Mouse (Mus musculus) erythroblast, adult 5-6 weeks (primary cell): Measurements from ENCODE around the gene Olfr1378. TPM values are rescaled to one million over a fixed set of nuclear protein-coding genes. Genes with fewer than 3 reads are reported as not detected.

Source experiments
- ATAC-seq: replicated peaks from 2 replicates; pipeline ENCODE4 v1.8.0; 2016; ENCODE audit warnings: moderate number of reproducible peaks, mild to moderate bottlenecking, moderate TSS enrichment, inconsistent platforms; ENCODE audit not compliant: poor library complexity, low FRiP score, severe bottlenecking
- total RNA-seq, 2 experiments: library from RNA; stranded (forward) in 1 of 2; stranded (reverse) in 1 of 2; fragments of 150-400 nt in 1 of 2; fragments of 200-764, 138-1000 nt in 1 of 2; gene quantifications; 2 replicates each; pipeline versions ENCODE4 v1.2.3 to v1.2.4; 2015 to 2017; ENCODE audit warnings: low replicate concordance in 2 of 2

The Olfr1378 gene
- total RNA-seq (2015; ENCODE audit: low replicate concordance) (not detected in 2 replicates), total RNA-seq (2017; ENCODE audit: low replicate concordance) (not detected in 2 replicates)

DNA sequence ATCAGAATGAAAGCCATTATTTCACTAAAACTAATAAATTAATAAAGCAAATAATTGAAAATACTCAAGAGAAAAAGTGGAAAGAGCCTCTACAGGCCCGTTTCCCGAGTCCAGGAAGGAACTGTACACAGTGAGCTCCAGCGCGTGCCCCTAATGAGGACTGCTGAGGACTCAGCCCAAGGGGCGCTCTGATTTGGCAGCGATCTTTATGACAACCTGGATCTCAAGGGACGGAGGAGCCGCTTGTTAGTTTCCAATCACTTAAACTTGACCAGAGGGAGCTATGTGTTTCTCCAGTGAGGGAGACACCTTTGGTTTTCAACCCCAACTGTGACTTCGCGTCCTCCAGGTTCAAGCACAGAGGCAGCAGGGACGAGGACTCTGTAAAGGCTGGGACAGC, at the start of gene Olfr1378:
Gene Olfr1378 (plus strand): TSS at position 301 of the 400 bp plus-strand sequence.
- no peak for ATAC-seq

DNA sequence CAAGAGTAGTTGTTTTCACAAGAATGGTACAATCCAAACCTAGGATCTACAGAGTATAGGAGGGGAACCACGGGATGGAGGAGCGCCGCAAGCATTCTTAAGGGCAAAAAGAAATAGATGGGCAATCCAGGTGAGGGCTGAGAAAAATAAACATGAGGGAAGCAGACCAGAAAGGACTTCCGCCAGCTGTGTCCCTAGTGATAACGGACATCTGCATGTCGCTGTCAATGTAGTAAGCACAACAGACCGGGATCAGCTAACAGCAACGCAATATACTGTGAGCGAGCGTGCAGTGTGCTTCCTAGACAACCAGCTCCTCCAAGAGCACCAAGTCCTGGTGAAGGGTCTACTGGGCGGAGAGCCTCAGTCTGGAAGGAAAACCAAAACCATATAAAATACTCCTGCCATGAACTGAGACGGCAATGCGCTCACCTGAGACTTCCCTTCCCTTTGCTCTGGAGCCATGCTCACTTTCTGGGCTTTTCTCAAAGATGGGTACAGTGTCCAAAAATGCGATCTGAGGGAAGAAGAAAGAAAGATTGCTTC, 35.8 kb upstream of the Olfr1378 start:
- ATAC-seq = no peak

GRCm38 (mm10) chr11:50931021-50931420, 35.3 kb upstream of the Olfr1378 start:
- no peak for ATAC-seq

GRCm38 (mm10) chr11:50931451-50931866, 34.9 kb upstream of the Olfr1378 start, which contains the start of gene Zfp354b:
TSS of gene Zfp354b (minus strand) at chr11:50931633.
- no peak for ATAC-seq

GRCm38 (mm10) chr11:50932040-50932439, 34.3 kb upstream of the Olfr1378 start:
- no peak for ATAC-seq

DNA sequence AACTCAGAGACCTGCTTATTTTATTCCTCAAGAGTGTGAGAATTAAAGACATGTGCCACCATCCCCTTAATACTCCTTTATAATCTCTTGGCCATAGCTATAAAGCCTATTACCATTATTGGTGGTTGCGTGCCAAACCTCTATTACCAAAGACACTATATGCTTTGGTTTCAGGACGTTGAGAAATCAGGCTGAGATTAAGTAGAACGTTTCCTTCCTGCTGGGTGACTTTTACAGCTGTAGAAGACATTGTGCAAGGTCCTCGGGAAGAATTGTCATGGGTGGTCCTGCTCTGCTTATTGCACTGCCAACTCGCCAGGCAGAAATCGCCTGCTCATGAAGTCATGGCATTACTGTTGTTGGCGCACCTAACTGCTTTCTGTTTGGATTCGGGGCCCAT, 27.9 kb upstream of the Olfr1378 start:
- ATAC-seq = no peak

- ATAC-seq = no peak
Measured at GRCm38 (mm10) chr11:50939621-50940366, 26.5 kb upstream of the Olfr1378 start.

DNA sequence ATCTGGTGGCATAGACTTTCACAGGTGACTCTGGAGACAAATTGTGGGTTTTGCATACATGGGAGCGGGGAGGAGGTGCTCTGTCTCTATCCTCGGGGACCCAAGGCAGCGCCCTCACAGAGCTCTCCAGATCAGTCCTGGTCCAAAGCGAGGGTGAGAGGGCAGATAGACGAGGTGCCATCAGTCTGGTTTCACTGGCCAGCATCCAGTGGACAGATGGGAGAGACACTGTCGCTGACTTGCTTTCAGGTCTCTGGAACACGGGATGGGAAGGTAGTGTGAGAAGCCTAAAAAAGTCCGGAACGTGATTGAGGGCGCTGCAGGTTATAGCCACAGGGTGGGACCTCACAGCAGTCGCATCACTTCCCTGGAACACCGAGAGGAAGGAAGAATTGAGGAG, 23.9 kb upstream of the Olfr1378 start:
- no peak for ATAC-seq

GRCm38 (mm10) chr11:50943506-50943905, 22.8 kb upstream of the Olfr1378 start, which contains the start of gene 4933414I15Rik:
TSS of gene 4933414I15Rik (minus strand) at chr11:50943765.
- no peak for ATAC-seq

DNA sequence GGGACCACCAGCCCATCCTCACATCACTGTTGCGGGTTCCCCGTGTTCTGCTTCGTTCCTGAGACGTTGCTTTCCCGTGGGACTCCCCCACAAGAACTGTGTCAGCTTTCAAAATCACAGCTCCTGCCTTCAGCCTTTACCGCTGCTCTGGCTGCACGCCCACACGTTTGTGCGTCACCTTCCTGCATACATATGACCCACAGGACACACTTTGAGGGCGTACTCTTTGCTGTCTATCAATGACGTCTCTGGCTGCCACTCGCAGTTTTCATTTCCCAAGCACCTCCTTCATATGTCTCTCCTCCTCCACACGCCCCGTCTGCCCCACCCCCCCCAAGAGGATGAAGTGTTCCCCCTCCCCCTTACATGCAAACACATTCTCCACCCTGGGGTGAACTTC, 14.0 kb upstream of the Olfr1378 start:
- ATAC-seq = no peak

DNA sequence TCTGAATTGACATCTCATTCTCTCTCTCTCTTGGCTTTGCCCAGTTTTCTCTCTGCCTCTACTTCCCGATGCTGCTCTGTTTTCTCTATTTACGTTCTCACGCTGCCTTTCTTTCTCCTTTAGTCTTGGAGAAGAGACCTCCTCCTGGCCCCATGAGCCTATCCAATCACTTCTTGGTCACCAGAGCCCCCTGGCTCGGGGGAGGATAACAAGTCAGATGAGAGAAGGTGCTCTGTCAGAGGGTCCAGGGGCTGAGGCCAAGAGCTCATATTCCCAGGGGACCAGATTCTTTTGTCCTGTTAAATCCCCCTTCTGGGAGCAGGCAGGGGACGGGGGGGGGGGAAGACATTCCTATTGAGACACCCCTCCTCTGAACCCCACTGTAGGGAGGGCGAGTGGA, 12.7 kb upstream of the Olfr1378 start, which contains the start of gene Prop1:
Gene Prop1 (minus strand): TSS at position 101 of the 400 bp plus-strand sequence.
- no peak for ATAC-seq

DNA sequence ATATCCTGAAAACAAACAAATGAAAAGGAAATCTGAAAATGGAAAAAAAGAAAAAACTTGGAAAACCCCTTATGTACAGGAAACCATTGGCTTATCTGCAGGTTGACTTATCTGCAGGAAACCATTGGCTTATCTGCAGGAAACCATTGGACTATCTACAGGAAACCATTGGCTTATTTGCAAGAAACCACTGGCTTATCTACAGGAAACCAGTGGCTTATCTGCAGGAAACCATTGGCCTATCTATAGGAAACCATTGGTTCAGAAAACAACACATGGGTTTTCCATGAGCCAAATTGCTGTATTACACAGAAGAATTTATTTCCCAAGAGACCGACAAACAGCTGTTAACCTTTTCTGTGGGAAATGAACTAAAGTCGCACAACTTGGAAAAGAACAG, 1.4 kb upstream of the Olfr1378 start:
- ATAC-seq = no peak

- ATAC-seq = no peak
Measured at GRCm38 (mm10) chr11:50977216-50977615, 10.9 kb downstream of the Olfr1378 start.

DNA sequence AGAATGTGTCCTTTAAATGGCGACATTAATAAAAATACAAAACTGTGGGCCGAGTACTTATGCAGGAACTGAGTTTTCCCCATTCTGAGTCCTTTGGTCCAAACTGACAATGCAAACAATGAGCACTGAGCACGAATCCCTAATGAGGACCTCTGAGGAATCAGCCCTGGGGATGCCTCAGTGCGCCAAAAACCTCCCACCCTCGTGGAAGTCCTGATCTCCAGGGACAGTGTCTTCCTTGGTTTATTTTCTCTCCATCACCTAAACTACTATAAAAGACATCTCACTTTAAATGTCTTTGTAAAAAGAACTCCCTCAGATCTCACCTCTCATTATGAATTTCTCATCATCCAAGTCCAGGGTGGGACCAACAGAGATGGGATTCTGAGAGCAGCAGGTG, 15.3 kb downstream of the Olfr1378 start, which contains the start of gene Olfr1377:
Gene Olfr1377 (plus strand): TSS at position 301 of the 400 bp plus-strand sequence.
- no peak for ATAC-seq

GRCm38 (mm10) chr11:51003296-51003695, 37.0 kb downstream of the Olfr1378 start, which contains the start of gene Olfr51:
TSS of gene Olfr51 (plus strand) at chr11:51003596.
- no peak for ATAC-seq

DNA sequence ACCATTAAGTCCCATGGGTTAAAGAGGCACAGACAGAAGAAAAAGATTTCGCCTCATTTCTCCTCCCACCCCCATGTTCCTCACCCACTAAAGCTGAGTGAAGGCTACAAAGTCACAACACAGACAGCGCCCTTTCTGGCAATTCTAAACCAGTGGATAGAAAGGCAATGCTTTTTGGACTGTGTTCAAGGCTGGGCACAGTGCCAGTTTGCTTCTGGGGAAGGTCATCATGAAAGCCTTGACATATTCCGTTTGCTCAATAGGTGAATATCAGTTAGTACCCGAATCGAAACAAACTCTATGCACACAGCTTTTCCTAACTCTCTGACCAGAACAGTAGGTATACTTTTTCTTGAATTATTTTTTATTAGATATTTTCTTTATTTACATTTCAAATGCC, 45.5 kb downstream of the Olfr1378 start:
- no peak for ATAC-seq

- no peak for ATAC-seq
Measured at GRCm38 (mm10) chr11:51013936-51014335, 47.6 kb downstream of the Olfr1378 start, which contains the start of gene Olfr54. TSS of gene Olfr54 (plus strand) at chr11:51014236.

GRCm38 (mm10) chr11:51016341-51016740, 50.0 kb downstream of the Olfr1378 start:
- ATAC-seq = no peak
